ENCODE assay signal across 8 mouse cellular contexts in genomic region chr2:179872724-179873123, GRCm38 (mm10).
A peak's percentile ranks its signal among the peaks of the same experiment; 100 is the strongest.
DNase-seq lines count a peak whose midpoint lies in the region; ATAC-seq and TF ChIP-seq lines count a peak whose summit lies in the region.

No protein-coding gene starts in this region.

- no peak overlapping the region for H3K4me2 ChIP-seq in hindbrain, postnatal 0 days (ENCODE audit: low read depth, low read length)

- peak; percentile 92 for TF ChIP-seq CTCF in hindbrain, postnatal 0 days (IDR thresholded peaks at IDR 0.05; ENCODE audit: low read depth)

- no peaks in the 10 kb centered on the region for H3K9me3 ChIP-seq in hindbrain, postnatal 0 days (ENCODE audit: low read length)

- H3K27me3 ChIP-seq in hindbrain, postnatal 0 days (ENCODE audit: insufficient read depth, low read length): no peaks in the 10 kb centered on the region

- intact Hi-C loops in heart, postnatal 10 days (cut with DNase I): loop anchor here (2.0 to 10.0 kb wide), 5 partner anchors 192 to 1300 kb away; partner anchors contain the start of gene Cdh4

- DNase-seq in heart, postnatal 10 days: peak; percentile 32 to 53
- no peak for DNase-seq in heart, adult 8-10 months (ENCODE audit: low spot score)
- DNase-seq in A20 (ENCODE audit: low read depth, low spot score) (peak; percentile 16), ZHBTc4 (ENCODE audit: low read depth, low spot score) (peak; percentile 25)
- DNase-seq in hindbrain, postnatal 0 days (ENCODE audit: low spot score): peak; percentile 84
- DNase-seq in lung, postnatal 36 days: peak; percentile 6
- DNase-seq in spleen, adult 12 weeks (ENCODE audit: low spot score): no peak

- H3K4me1 ChIP-seq in hindbrain, postnatal 0 days (ENCODE audit: insufficient read depth, low read length): peaks cover 6% of the 10 kb centered on the region

- H3K27ac ChIP-seq in hindbrain, postnatal 0 days: no peak overlapping the region

- no peaks in the 10 kb centered on the region for H3K36me3 ChIP-seq in hindbrain, postnatal 0 days (ENCODE audit: insufficient read depth, low read length)

- H3K4me3 ChIP-seq in hindbrain, postnatal 0 days (ENCODE audit: low read length): no peak overlapping the region

- peak; percentile 46 for ATAC-seq in hindbrain, postnatal 0 days
- no peak for ATAC-seq in activated CD4-positive, CD25-positive, alpha-beta regulatory T cell, adult 4 months

- WGBS in hindbrain, postnatal 0 days: 63% methylated on average over 5 of the region's 5 CpGs

- H3K9ac ChIP-seq in hindbrain, postnatal 0 days (replicated peaks; ENCODE audit: low read length): no peak overlapping the region

Comparison
In these comparisons a context has a peak if more than half of its experiments do, and no peak if none do; other contexts are left out.
1. DNase-seq: peak in heart, postnatal 10 days (2 of 2), A20 (single experiment), ZHBTc4 (single experiment), hindbrain, postnatal 0 days (single experiment) and lung, postnatal 36 days (single experiment); none in heart, adult 8-10 months (single experiment) and spleen, adult 12 weeks (single experiment).